Mouse (Mus musculus): ENCODE measurements around the gene Pkig.
"Not testable (repeated sequence)": the region's sequence is repeated elsewhere in the genome, so short reads cannot be mapped to it uniquely, and the experiment has no call there.

The Pkig gene

DNA sequence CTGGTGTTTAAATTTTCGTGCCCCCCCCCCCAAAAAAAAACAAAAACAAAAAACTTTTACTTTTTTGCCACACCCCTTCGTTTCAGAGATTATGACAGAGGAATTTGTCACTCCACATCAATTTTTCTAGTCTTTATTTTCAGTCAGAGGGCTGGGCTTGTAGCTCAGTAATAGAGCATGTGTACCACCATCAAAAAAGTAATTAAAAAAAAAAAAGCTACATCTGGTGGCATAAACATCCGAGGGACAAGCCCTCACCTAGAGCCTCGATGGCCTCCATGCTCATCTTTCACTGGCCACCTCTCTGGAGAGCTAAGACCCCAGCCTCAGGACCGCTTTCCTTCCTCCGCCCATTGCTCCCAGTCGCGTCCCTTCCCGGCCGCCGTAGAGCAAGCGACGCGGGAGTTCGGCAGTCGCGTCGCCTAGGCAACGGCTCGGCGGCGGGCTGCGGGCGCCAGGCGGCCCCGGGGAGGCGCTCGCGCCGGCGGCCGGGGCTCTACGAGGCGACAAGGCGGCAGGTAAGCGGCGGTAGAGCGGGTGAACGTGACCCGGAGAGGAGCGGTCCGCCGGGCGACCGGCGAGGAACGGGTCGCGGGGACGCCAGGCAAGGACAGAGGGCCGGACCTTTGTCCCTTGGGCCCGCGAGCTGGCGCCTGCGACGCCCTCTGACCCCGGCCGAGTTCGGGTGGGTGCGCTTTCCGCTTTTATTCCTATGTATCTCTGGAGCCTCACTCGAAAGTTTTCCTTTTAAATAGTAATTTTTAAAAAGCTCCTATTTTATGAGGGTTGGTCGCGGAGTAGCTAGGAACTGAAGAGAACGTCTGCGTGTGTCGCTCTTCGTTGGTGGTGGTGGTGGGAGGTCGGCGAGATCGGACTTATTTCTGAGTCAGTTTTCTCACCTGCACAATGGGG is at the start of gene Pkig:
Pkig (plus strand) TSS at position 412 of the 912 bp plus-strand sequence.
- DNase-seq = peak; percentile 89

DNA sequence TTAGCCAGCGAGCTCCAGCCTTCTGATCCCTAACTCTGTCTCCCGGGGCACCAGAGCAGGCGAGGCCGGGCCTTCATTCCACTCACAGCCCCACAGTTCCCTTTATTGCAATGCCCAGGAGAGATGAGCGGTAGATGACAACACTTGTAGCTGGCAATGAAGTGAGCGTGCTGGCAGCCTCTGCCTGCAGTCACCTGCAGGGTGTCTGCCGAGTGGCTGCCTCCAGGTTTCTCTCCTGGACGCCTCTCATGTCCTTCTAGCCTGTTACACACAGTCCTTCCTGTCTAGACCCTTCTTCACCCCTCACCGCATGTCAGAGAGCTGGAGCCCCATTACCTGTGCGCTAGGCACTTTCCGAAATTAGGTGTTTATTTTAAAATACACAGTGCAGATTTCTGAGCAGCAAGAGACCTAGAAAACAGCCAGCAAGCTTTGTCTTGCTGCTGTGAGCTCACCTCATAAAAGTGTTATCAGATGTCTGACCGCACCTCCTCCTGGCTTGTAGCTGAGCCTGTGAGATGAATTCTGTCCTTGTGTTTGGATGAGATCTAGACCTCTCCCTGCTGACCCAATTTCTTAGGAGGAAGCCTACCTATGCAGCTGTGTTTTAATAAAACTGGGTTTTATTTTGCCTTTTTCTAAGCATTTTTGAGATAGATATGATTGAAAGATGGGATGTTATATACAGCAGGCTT is 48.8 kb upstream of the Pkig start:
- DNase-seq = no peak

DNA sequence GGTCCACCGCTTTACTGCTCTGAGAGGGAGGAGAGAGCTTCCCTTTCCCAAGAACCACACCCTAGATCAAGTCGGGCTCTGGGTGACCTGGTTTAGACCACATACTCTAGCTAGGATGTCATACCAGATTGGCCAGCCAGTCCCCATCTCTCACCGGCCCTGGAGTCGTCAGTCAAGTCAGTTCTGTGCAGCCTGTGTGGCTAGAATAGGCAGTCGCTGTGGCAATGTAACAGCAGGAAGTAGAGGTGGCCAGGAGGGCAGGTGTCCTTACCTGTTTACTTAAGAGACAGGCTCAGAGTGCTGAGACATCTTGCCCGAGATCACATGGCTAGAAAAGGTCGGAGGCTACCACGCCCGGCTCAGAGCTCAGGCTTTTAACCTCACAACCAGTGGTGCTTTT is 47.0 kb upstream of the Pkig start:
- DNase-seq = no peak

DNA sequence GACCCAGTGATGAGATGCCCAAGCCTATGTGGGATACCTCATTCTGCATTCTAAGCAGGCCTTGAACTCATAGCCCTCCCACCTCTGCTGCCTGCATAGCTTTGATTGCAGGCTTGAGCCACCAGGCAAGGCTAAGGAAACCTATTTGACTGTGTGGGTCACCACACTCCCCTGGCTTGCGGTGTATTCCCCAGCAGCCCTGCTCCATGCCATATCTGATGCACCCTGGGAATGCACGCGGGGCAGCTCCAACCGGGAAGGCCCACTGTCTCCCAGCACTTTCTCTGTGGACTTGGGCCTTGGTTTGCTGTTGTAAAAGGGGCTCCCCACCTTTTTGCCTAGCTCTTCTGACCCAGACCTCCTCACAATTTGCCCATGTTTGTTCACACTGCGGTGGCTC is 45.0 kb upstream of the Pkig start:
- no peak for DNase-seq

DNA sequence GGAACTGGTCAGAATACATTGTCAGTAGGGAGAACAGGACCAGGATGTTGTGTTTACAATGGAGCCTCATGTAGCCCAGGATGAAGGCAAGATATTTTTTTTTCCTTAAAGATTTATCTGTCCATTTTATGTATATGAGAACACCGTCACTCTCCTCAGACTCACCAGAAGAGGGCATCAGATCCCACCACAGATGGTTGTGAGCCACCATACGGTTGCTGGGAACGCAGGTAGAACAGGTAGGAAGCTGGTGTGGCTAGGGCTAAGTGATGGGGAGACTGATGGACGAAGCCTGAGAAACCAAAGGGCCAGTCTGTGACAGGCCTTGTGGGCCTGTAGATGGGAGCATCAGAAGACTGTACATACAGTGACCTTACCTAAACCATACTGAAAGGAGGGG is 44.2 kb upstream of the Pkig start:
- DNase-seq = no peak

DNA sequence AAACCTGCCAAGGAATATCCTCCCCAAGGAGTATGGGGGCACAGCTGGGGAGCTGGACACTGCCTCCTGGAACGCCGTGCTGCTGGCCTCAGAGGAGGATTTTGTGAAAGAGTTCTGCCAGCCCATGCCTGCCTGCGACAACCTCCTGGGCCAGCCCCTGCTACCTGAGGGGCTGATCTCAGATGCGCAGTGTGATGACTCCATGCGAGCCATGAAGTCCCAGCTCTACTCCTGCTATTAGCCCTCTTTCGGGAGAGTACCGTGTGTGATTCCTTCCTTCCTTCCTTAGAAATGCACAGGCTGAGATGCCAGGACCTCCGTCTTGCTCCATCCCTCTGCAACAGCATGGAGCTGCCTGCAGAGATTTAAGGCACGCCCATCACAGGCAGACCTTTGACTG is 42.8 kb upstream of the Pkig start:
- no peak for DNase-seq

DNA sequence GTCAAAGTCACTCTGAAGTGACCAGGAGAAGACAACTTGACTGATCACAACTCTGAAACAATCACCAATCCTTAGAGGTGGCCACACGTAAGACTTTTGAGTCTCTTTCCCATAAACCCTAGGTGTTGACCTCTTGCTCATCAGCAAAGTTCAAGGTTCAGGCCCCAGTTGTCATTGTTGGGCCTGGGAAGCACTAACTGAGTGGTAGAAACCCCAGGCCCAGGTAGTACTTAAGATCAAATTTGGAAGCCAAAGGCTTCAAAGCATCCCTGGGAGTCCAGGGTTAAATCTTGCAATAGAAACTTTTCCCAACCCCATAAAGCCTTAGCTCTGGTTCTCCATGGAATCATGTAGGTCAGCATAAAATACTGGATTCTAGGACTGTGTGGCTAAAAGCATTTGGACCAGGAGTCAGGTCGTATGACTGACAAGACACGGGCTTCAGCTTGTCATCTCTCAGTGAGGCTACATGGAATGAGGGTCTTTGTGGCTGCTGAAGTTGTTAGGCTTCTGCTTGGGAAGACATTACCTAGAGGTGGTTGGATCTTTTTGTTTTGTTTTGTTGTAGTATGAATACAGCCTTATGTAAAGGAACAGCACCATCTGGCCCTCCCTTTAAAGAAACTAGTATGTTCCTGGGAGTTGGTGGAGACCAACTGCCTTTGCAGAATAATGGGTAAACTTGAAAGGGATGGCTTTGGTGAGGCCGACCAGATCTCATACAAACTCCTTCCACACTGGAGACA is 42.1 kb upstream of the Pkig start:
- no peak for DNase-seq

DNA sequence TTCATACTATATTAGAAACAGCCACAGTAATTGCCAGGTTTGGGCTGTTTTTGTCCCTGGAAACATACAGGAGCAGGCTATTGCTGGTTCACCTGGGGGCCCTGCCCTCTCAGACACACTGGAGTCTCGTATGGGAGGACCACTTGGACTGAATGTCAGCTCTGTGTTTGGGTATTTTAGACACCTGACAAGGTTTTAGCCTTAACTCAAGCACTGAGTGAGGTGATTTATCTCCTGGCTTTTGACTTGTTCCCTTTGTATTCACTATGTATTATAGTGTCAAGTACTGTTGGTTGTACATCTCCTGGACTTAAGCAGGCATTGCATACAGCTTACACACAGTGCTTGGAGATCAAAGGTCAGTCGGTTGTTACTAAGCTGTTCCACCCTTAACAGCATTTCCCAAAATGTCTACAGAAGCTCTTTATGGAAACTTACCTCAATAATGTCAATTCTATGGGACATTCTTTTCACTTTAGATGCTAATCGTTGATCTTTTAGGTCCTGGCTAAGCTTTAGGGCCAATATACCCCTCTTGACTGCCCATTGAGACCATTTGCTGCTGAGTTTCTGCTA is 41.4 kb upstream of the Pkig start:
- DNase-seq = no peak

DNA sequence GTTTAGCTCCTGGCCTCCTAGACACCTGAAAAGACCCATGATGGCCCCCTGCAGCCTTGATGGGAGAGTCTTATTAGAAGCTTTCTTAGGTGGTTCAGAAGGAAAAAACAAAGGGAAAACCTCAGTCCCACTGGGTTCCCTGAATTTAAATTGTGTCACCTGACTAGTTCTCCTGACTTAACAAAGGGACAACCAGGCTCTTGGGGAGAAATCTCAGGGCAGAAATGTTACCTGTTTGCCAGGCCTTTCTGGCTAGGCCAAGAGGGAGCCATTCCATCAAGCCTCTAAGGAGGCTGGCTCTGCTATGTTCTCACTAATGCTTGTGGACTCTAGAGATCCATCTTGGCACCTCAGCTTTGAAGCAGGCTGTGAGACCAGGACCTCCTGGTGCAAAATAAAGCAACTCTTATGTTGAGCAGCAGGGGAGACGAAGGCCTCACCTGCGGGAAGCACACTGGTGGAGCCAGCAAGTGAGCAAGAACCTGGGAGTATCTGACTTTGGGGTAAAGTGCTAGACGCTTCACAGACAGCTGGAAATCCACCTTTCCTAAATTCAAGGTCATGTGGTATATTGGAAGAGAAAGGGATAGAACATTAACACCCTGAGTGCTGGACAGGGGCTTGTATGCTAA is 40.8 kb upstream of the Pkig start:
- no peak for DNase-seq

DNA sequence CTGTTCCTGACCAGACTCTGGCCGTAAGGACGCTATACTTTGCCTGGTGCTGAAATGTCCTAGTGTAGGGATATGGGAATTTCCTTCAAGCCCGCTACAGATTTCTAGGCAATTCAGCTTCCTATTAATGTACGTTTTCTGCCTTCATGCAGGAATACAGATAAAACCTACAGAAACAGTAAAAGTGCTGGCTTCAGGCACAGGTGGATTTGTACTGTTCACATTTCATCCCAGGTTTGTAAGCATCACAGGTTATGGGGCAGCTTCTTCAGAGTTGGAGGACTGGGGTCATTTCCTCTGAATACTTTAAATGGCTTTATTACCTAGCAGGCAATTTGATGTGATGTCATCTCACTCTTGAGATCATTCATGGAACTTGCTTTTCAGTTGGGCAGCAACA is 40.3 kb upstream of the Pkig start:
- no peak for DNase-seq

DNA sequence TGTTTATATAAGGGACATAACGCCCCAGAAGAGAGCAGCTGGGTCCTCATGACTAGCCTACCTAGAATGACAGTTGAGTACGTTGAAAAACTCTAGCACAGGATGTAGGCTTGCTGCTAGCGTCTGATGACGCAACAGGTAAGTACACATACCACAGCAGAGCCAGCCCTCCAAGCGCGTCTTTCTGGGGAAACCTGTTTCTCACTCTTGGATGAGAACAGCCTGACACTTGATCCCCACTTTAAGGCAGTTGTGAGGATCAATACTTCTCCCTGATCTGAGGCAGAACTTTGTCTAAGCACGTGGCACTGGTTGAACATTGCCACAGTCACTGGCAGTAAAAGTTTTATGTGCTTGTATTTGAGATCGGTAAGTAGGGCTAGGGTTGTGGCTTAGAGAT is 37.7 kb upstream of the Pkig start:
- DNase-seq = no peak

DNA sequence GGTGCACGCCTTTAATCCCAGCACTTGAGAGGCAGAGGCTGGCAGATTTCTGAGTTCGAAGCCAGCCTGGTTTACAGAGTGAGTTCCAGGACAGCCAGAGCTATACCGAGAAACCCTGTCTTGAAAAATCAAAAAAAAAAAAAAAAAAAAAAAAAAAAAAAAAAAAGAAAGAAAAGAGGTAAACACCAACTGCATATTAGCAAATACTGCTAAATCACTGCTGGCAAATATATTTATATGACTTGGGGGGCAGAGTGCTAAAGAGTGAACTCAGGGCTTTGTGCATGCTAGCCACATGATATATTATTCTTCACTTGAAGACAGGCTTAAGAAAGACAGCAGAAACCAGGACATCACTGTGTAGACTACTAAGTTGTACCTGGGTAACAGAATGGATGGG is 36.8 kb upstream of the Pkig start:
- DNase-seq = not testable (repeated sequence)

DNA sequence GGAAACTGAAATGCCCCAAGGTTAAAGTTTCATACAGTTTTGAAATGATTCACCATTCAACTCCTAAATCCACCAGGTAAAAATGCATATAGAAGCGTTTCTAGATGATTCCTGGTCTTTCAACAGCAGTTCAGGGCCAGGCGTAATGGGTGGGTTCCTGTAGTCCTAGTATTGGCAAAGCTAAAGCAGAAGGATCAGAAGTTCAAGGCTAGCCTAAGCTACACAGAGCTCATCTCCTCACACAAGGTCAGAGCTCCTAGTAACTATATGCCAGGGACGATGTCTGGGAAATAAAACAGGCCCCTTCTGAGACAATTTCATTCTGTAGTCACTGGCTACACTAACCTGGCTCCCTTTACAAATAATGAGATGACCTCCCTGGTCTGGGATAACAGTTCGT is 27.0 kb upstream of the Pkig start:
- no peak for DNase-seq

DNA sequence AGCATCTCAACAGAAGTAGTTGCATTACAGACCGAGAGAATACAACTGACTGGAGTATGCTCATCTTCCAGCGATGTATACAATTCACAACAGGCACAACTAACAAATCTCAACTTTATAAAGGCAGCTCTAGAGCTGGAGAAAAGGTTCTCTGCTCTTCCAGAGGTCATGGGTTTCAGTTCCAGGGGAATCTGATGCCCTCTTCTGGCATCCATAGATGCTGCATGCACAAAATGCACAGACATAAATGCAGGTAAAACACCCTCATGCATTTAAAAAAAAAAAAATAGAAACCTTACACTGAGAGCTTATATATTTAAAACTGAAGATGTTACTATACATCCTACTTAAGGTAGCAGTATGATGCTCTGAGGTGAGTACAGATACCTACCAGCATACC is 26.5 kb upstream of the Pkig start:
- DNase-seq = no peak

DNA sequence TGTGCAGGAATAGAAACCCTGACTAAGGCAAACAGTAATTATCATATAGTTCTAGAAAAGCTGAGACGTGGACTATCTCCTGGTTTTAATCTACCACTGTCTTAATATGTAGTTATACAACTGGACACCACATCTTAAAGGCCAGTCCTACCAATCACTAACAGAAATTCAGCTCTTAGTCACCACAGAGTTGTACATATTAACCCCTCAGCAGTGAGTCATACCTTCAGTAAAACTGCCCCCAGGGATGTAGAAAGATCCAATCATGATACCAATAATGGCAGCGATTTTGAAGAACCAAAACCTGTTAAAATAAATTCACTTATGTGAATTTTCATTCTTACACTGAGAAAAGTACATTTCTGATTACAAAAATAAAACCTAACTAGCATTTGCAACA is 24.0 kb upstream of the Pkig start:
- DNase-seq = no peak

DNA sequence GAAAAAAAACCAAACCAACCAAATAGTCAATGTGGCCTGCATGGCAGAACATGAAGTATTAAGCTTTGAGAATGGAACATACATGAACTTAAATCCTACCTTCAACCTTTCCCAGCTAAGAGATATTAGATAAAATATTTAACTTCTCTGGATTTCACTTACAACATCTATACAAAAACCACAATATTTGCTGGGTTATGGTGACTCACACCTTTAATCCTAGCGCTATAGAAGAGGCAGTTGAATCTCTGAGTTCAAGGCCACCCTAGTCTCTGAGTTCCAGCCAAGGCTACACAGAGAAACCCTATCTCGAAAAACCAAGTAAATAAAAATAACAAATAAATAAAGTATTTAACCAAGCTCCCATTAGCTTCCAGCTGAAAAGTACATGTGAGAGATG is 22.1 kb upstream of the Pkig start:
- no peak for DNase-seq

DNA sequence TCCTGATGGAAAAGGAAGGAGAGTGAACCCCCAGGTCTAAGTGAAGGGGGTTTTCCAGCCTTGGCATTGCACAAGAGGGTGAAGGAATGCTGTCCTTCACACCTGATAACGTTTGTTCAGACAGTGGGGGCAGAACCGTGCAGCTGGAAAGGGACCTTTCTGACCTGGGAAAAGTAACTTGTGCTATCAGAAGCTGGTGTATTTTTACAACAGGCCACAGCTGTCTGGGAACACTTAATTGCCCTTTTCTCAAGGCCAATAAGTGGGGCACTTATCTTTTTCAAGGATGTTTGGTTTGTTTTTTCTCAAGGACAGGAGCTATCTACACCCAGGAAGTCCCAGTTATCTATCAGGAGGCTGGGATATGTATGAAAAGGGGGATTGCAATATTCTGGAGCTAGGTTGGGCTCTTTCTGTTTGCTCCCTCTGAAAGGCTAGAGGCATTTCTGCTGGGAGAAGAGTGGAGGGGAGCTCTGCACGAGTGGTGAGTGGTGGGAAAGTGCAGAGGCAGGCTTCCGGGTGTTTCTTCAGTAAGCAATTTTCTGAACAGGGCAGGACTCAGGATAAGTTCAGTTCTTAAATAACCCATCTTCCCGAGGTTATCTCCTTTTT is 20.4 kb upstream of the Pkig start:
- no peak for DNase-seq

DNA sequence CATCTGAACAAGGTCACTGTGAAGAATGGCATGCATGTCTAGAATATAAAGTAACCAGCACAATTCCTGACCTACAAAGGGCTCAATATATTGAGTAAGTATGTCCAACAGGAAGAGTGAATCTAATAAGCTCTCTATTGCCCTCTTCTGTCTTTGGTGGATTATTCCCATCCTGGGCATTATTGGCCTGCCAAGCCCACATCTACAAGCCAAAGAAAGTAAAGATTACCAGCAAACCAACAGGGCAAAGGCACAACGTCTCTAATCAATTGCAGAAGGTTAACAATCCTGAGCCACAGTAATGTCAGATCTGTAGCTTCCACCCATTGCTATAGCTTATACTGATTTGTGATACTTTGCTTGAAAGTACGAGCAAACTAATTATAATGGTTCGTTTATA is 17.7 kb upstream of the Pkig start:
- DNase-seq = no peak

DNA sequence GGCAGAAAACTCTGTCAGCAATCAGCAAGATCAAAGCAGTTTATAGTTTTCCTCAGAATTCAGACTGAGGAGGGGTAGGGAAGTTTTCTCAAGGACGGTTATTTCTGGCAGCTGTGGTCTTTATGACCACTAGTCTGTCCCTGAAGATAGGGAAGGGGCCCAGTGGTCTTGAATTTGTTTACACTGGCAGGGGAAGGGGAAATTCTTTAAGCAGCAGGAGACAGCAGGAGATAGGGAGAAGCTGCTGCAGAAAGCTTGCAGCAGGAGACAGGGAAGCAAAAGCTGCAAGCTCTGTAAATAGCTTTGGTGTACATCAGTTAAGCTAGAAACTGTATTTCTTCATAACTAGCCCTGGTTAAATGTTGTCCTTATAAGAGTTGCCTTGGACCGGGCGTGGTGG is 16.5 kb upstream of the Pkig start:
- no peak for DNase-seq

DNA sequence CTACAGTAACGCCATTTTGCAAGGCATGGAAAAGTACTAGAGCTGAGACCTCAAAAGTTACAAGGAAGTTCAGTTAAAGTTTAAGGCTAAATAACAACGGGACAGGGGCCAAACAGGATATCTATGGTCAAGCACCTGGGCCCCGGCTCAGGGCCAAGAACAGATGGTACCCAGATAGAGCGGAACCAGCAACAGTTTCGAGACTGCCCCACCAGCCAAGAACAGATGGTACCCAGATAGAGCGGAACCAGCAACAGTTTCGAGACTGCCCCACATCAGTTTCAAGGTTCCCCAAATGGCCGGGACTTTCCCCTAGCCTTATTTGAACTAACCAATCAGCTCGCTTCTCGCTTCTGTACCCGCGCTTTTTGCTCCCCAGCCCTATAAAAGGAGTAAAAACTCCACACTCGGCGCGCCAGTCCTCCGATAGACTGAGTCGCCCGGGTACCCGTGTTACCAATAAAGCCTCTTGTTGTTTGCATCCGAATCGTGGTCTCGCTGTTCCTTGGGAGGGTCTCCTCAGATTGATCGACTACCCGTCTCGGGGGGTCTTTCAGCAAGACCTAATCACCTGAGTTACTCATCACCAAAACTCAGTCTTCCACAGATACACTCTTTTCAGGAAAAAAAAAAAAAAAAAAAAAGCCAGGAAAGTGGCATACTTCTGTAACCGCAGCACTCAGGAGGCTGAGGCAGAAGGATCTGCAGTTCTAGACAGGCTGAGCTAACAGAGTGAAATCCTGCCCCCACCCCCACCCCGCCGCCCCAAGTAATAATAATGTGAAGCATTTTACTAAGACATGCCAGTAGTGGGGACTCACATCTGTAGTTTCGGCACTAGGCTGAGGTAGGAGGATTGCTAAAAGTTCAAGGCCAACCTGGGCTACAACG is 15.3 kb upstream of the Pkig start:
- DNase-seq = peak; percentile 89

DNA sequence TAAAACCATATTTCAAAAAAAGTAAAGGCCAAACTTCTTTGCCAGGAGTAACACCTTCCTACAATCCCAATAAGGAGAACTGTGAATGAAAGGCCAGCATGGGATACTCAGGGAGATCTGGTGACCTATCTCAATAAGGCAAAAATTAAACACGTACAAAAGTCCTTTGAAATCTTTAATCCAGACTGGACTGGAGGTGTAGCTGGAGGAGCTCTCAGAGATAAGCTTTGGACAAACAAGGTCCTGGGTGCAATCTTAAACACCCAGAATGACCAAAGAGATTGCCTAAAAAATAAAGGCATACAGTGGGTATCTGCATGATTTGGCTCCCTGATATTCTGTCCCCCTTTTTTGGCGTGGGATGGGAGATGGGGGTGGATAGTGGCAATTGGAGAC is 14.6 kb upstream of the Pkig start:
- no peak for DNase-seq
